Mouse (Mus musculus): ENCODE data around the gene Clec4a1. TPM values are rescaled to one million over a fixed set of nuclear protein-coding genes. Genes with fewer than 3 reads are reported as not detected.

Clec4a1 gene
- total RNA-seq, 1 experiment from 2014 or later, result 1.0 TPM

Other genes with a start within 250 kb of the Clec4a1 start
- gene Nanog, start 214.4 kb upstream of the Clec4a1 start, total RNA-seq (2021), result not detected in 2 replicates
- gene Slc2a3, start 120.2 kb upstream of the Clec4a1 start, total RNA-seq (2021), result 4.8 and 7.9 TPM in 2 replicates
- gene Foxj2, start 101.9 kb upstream of the Clec4a1 start, total RNA-seq (2021), result 22.0 and 22.8 TPM in 2 replicates
- 1.9 and 3.0 TPM in 2 replicates for gene C3ar1, start 65.7 kb upstream of the Clec4a1 start, total RNA-seq (2021)
- 52.5 and 52.9 TPM in 2 replicates for gene Necap1, start 47.4 kb upstream of the Clec4a1 start, total RNA-seq (2021)
- 2.5 and 4.0 TPM in 2 replicates for gene Clec4a3, start 30.7 kb downstream of the Clec4a1 start, total RNA-seq (2021)
- gene Clec4a4, start 68.5 kb downstream of the Clec4a1 start, total RNA-seq (2021), result not detected in 2 replicates
- gene Clec4b1, start 128.1 kb downstream of the Clec4a1 start, total RNA-seq (2021), result 0.52 TPM in 1 of 2 replicates, not detected in the other
- 2.2 and 2.4 TPM in 2 replicates for gene Clec4a2, start 184.6 kb downstream of the Clec4a1 start, total RNA-seq (2021)